Mouse (Mus musculus) heart, embryonic 16.5 days (tissue): ENCODE results near the gene Dazap1. TPM values are rescaled to one million over a fixed set of nuclear protein-coding genes. Genes with fewer than 3 reads are reported as not detected.

Experiments used
- ATAC-seq: fragments of 200-750 bp; cut with Nextera tagmentation; replicated peaks from 2 replicates; pipeline ENCODE4 v1.8.0; 2017; ENCODE audit warnings: moderate number of reproducible peaks; ENCODE audit not compliant: insufficient read depth, low FRiP score; ENCODE audit errors: extremely low read depth
- H3K27ac ChIP-seq: fragments of 300-500 bp; sonication (generic); 2 replicates; pipeline ENCODE4 v1.5.1; 2014; ENCODE audit warnings: mild to moderate bottlenecking, low read length, control low read depth, moderate library complexity
- H3K27me3 ChIP-seq: fragments of 300-500 bp; sonication (generic); 2 replicates; pipeline ENCODE4 v1.6.1; 2014; ENCODE audit warnings: low read length, mixed read lengths; ENCODE audit not compliant: control insufficient read depth, insufficient read depth
- H3K36me3 ChIP-seq: fragments of 300-500 bp; sonication (generic); 2 replicates; pipeline ENCODE4 v1.6.1; 2014; ENCODE audit not compliant: control insufficient read depth, insufficient read depth
- H3K4me1 ChIP-seq: fragments of 300-500 bp; sonication (generic); 2 replicates; pipeline ENCODE4 v1.6.1; 2014; ENCODE audit warnings: low read length, mixed read lengths; ENCODE audit not compliant: control insufficient read depth, insufficient read depth
- H3K4me2 ChIP-seq: fragments of 300-500 bp; sonication (generic); 2 replicates; pipeline ENCODE4 v1.6.1; 2014; ENCODE audit warnings: low read depth, mild to moderate bottlenecking, control low read depth, low read length
- H3K4me3 ChIP-seq: fragments of 300-500 bp; sonication (generic); 2 replicates; pipeline ENCODE4 v1.5.1; 2014; ENCODE audit warnings: mild to moderate bottlenecking, control low read depth, low read length
- H3K9ac ChIP-seq: fragments of 300-500 bp; sonication (generic); 2 replicates; pipeline ENCODE4 v1.6.1; 2014; ENCODE audit warnings: low read length, control low read depth
- H3K9me3 ChIP-seq: fragments of 300-500 bp; sonication (generic); replicated peaks from 2 replicates; pipeline ENCODE4 v1.6.1; 2016; ENCODE audit warnings: low read length; ENCODE audit not compliant: control insufficient read depth
- WGBS: fragments of 180-500 bp; shearing (Covaris S2); extraction: QIAGEN DNeasy Blood & Tissue Kit; methylation state at CpG from one replicate; pipeline ENCODE4 v1.1.7; 2014; 5-methylcytosine and 5-hydroxymethylcytosine counted together
- polyA plus RNA-seq: library from polyadenylated mRNA; unstranded; fragments of >200 nt; fragmentation: Nextera tagmentation; extraction: Ambion mirVana; gene quantifications from 2 replicates; pipeline ENCODE4 v1.2.1, GENCODE M21; 2015

Dazap1 gene
- polyA plus RNA-seq, 1 experiment from 2014 or later = 30.7 TPM

GRCm38 (mm10) chr10:80321670-80322581 lies 60.6 kb downstream of the Dazap1 start:
- H3K9me3 ChIP-seq = no peaks in the 10 kb centered on the region
- no peak overlapping the region for H3K27ac ChIP-seq
- peaks cover 29% of the 10 kb centered on the region for H3K4me1 ChIP-seq
- no peak for ATAC-seq
- H3K9ac ChIP-seq = no peak overlapping the region
- no peak overlapping the region for H3K4me3 ChIP-seq
- 88% methylated on average over 21 of the region's 21 CpGs for WGBS
- peak overlapping the region; percentile 98 for H3K4me2 ChIP-seq
- H3K27me3 ChIP-seq = peaks cover 7% of the 10 kb centered on the region
- H3K36me3 ChIP-seq = no peaks in the 10 kb centered on the region

- Histone ChIP-seq H3K4me3 (peak overlapping the region; percentile 71), H3K9ac (peak overlapping the region; percentile 78), H3K27me3 (peaks cover 4% of the 10 kb centered on the region; the same call in 1 of the 2 replicates), H3K4me1 (peaks cover 25% of the 10 kb centered on the region), H3K27ac (no peak overlapping the region), H3K9me3 (no peaks in the 10 kb centered on the region), H3K4me2 (peak overlapping the region; percentile 98), H3K36me3 (no peaks in the 10 kb centered on the region)
- 7% methylated on average over 28 of the region's 28 CpGs for WGBS
- ATAC-seq = no peak
These were observed 61.5 kb downstream of the Dazap1 start for GRCm38 (mm10) chr10:80322811-80323211.

- Histone ChIP-seq H3K9me3 (no peaks in the 10 kb centered on the region), H3K27ac (no peak overlapping the region), H3K36me3 (no peaks in the 10 kb centered on the region), H3K4me2 (peak overlapping the region; percentile 98), H3K4me3 (peak overlapping the region; percentile 71), H3K27me3 (no peaks in the 10 kb centered on the region; the same call in 1 of the 2 replicates), H3K9ac (peak overlapping the region; percentile 78), H3K4me1 (peaks cover 25% of the 10 kb centered on the region)
- under 1% methylated on average over 44 of the region's 46 CpGs for WGBS
- ATAC-seq = peak; percentile 29
These were observed 62.2 kb downstream of the Dazap1 start for GRCm38 (mm10) chr10:80323261-80324119.

GRCm38 (mm10) chr10:80324120-80325037 lies 63.1 kb downstream of the Dazap1 start:
- Histone ChIP-seq H3K9me3 (no peaks in the 10 kb centered on the region), H3K4me2 (peak overlapping the region; percentile 98), H3K27me3 (no peaks in the 10 kb centered on the region; the same call in 1 of the 2 replicates), H3K9ac (no peak overlapping the region), H3K36me3 (no peaks in the 10 kb centered on the region), H3K27ac (no peak overlapping the region), H3K4me1 (peaks cover 24% of the 10 kb centered on the region), H3K4me3 (no peak overlapping the region; the same call in 1 of the 2 replicates)
- WGBS = 77% methylated on average over 17 of the region's 17 CpGs
- ATAC-seq = no peak

GRCm38 (mm10) chr10:80325045-80325444 lies 63.8 kb downstream of the Dazap1 start:
- Histone ChIP-seq H3K4me2 (no peak overlapping the region), H3K9me3 (no peaks in the 10 kb centered on the region), H3K27me3 (no peaks in the 10 kb centered on the region; the same call in 1 of the 2 replicates), H3K4me1 (peaks cover 23% of the 10 kb centered on the region), H3K9ac (no peak overlapping the region), H3K4me3 (no peak overlapping the region), H3K27ac (no peak overlapping the region), H3K36me3 (no peaks in the 10 kb centered on the region)
- WGBS = 80% methylated on average over 21 of the region's 21 CpGs
- no peak for ATAC-seq

- no peak within 1 kb of the TSS for H3K27ac ChIP-seq
- no peaks in the 10 kb centered on the region for H3K36me3 ChIP-seq
- H3K4me1 ChIP-seq = peaks cover 12% of the 10 kb centered on the region; the same call in 1 of the 2 replicates
- peak within 1 kb of the TSS; percentile 67 for H3K9ac ChIP-seq
- H3K4me3 ChIP-seq = peak within 1 kb of the TSS; percentile 46
- 4% methylated on average over 36 of the region's 36 CpGs for WGBS
- no peaks in the 10 kb centered on the region for H3K9me3 ChIP-seq
- H3K27me3 ChIP-seq = peaks cover 15% of the 10 kb centered on the region
- peak within 1 kb of the TSS; percentile 74 for H3K4me2 ChIP-seq
- peak; percentile 91 for ATAC-seq
These were observed 68.2 kb downstream of the Dazap1 start, which contains the start of the genes Pcsk4 and Reep6 for GRCm38 (mm10) chr10:80329273-80330081. Gene Pcsk4, minus strand, starts transcription at chr10:80329498. Gene Reep6, plus strand, starts transcription at chr10:80329953.

- peaks cover 12% of the 10 kb centered on the region; the same call in 1 of the 2 replicates for H3K4me1 ChIP-seq
- ATAC-seq = no peak
- WGBS = 2% methylated on average over 41 of the region's 41 CpGs
- H3K36me3 ChIP-seq = no peaks in the 10 kb centered on the region
- no peak overlapping the region for H3K27ac ChIP-seq
- H3K4me2 ChIP-seq = peak overlapping the region; percentile 74
- peak overlapping the region; percentile 46 for H3K4me3 ChIP-seq
- H3K27me3 ChIP-seq = peaks cover 15% of the 10 kb centered on the region
- peak overlapping the region; percentile 67 for H3K9ac ChIP-seq
- no peaks in the 10 kb centered on the region for H3K9me3 ChIP-seq
These were observed 68.8 kb downstream of the Dazap1 start for GRCm38 (mm10) chr10:80330084-80330483.
